Mouse (Mus musculus) right cerebral cortex, postnatal 10 days (tissue): ENCODE data around the gene Clmn.
"Not testable (repeated sequence)": the region's sequence is repeated elsewhere in the genome, so short reads cannot be mapped to it uniquely, and the experiment has no call there.

Experiments used
- DNase-seq, 2 experiments: peaks; one replicate each; pipeline ENCODE4 v3.0.0; 2021; ENCODE audit warnings: low spot score in 2 of 2

Gene Clmn

DNA sequence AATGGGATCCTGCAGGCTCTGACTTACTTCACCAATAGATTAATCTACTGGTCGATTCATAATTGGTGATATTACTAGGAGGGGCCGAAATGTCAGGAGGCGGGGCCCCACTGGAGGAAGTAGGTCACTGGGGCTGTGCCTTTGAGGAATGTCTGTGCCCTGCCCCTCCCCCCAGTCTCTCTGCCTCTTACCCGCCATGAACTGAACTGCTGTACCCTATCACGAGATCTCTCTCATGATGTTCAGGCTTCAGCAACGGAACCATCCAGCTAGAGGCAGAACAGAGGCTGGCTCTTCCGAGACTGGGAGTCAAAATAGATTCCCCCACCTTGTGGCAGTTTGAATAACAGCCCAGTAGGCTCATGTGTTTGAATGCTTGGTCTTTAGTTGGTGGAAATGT is 106.8 kb downstream of the Clmn start:
- no peak for DNase-seq

DNA sequence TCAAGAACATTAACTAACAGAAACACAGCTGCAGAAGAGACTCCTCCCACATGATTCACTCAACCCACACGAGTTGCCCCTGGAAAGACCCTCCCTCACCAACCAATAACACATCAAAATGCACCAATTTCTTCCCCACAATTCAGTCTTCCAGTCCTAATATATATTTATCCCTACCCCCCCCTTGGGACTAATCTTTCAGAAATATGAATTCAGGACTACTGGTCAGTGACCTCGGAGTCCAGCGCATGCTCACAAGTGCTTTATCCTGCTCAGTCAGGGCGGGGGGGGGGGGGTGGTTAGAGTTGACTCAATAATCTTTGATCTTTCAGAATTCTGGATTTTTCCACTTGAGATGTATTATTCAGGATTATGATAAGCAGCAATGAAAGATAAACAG is 111.2 kb downstream of the Clmn start:
- DNase-seq: no peak

DNA sequence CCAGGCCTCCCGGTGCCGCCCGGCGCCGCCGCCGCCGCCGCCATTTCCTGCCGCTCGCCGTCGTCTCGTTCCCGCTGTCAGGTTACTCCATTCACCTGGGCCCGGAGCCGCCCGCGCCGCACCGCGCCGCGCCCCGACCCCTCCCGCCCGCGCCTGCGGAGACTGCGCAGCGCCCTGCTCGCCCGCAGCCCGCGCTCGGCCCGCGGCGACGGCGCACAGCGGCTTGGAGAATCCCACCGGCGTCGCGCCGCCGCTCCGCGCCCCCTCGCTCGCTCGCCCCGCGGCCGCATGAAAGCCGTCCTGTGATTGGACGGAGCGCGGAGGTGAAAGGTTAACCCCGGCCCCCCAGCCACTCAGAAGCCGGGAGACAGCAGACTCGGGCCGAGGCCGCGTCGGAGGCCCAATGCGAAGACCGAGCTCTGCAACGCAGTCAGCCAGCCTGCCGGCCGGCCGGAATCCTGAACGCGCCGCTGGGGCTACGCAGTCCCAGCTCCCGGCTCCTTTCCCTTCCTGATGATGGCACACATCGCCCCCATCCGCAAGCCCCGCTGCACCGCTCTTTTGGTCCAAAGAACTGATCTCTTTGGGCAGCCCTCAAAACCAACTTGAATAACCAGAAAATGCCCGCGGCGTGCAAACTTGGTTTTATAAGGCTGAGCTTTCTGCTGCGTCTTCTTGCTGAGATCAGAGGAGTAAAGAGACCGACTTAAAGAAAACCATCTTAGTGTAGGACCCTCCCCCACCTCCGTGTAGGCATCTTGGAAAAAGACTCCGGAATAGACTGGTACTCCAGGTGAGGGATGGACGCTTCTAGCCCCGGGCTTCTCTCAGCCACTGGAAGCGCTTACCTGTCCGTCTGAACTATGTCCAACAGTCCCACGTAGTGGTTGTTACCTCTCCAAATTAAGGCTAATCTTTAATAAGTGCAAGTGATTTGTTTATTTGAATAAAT is 112.8 kb downstream of the Clmn start, which contains the start of gene Dicer1:
Gene Dicer1, minus strand, starts transcription at position 139 of the 952 bp plus-strand sequence.
- DNase-seq: peak; percentile 97 to 98

DNA sequence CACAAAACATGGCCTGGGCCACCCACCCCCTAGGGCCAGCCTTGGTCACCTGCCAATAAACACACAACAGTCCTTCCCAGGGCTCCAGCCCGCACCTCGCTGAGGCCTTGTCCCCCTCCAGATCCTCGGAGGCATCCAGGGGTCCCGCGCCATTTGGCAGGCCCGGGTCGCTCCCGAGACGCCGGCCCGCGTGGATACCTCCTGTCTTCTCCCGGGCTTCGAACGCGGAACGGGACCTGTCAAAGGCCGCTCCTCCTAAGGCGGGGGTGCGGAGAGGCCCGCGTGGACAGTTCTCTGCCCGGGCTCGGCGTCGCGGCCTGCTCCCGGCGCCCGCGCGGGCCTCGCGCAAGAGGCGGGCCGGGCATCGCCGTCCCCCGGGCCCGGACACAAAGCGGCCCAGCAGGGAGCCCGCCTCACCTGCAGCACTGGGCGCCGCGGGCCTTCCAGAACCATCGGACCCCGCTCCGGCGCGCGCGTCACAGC is 113.5 kb downstream of the Clmn start:
- peak; percentile 50 to 62 for DNase-seq

DNA sequence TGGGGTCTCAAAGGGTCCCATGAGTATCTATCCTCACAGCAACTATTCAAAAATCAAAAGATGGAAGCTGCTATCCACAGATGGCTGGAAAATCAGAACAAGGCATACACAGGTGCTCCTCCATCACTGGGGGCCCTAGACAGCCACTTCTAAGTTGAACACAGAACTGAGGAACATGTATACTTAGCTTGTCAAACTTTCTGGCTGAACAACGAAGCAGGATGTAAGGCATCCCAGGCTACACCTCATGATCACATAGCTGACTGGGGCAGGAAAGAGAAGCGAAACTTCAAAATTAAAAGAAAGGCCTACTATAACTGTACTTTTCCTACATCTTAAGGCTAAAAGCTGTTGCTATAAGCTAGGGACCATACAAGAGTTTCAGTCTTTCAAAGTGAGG is 115.9 kb downstream of the Clmn start:
- no peak for DNase-seq

DNA sequence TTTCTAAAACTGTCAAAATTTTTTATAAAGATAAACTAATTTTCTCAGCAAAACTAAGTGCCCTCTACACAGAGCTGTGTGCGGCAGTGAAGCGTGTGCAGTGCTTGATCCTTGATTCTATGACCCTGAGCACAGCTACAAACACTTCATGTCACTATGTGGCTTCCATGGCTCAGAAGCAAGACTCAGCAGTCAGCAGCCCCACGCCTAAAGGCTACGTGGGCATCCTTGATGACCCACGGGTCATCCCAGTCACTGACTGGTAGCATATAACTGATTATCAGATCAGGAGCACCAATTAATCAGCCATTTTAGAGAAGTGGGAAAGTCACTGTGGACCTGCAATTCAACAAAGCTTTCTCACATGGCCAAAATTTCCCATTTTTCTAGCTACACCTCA is 117.6 kb downstream of the Clmn start:
- DNase-seq: no peak

DNA sequence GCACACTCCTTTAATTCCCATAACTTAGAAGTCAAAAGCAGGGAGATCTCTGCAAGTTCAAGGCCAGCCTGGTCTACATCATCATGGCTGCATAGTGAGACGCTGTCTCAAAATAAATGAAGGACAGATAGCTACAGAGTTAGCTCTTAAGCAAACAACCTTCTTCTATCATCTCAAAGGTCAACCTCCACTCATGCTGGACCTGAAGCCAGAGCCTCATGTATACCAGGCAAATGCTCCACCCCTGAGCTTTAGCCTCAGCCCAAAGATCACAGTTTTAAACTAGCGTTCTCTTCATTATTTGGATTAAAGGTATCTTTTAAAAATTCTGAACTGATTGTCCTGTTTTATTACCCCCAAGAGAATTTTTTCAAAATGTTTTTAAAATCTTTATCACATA is 118.3 kb downstream of the Clmn start:
- no peak for DNase-seq

DNA sequence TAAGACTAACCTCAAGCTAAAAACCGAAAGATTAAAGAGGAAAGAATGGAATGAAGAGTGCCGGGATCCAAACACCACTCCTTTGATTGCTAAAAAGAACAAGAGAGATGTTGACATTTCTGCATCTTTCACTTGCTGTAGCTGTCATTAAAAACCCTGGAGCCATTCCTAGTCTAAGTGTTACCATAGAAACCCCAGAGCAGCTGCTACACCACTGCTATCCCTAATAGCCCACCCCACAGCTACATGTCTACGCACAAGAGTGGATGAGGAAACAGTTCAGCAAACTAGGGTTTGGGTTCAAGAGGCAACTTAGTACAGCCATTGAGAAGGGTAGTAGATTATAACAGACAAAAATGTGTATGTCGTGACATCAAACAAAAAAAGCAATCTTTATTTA is 121.2 kb downstream of the Clmn start:
- peak in 1 of 2 experiments; percentile 46 for DNase-seq

DNA sequence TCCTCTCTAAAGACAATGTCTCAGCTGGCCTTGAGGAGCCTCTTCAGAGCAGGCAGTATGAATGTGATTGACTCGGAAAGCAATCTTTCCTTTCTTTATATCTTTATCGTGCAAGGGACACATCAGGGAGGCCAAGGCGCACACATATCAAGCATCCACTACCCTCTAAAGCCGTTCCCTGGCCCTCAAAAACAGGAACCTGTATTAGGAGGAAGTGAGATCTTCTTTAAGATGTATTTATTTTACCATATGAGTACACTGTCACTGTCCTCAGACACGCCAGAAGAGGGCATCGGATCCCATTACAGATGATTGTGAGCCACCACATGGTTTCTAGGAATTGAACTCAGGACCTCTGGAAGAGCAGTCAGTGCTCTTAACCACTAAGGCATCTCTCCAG is 122.6 kb downstream of the Clmn start:
- DNase-seq: no peak

DNA sequence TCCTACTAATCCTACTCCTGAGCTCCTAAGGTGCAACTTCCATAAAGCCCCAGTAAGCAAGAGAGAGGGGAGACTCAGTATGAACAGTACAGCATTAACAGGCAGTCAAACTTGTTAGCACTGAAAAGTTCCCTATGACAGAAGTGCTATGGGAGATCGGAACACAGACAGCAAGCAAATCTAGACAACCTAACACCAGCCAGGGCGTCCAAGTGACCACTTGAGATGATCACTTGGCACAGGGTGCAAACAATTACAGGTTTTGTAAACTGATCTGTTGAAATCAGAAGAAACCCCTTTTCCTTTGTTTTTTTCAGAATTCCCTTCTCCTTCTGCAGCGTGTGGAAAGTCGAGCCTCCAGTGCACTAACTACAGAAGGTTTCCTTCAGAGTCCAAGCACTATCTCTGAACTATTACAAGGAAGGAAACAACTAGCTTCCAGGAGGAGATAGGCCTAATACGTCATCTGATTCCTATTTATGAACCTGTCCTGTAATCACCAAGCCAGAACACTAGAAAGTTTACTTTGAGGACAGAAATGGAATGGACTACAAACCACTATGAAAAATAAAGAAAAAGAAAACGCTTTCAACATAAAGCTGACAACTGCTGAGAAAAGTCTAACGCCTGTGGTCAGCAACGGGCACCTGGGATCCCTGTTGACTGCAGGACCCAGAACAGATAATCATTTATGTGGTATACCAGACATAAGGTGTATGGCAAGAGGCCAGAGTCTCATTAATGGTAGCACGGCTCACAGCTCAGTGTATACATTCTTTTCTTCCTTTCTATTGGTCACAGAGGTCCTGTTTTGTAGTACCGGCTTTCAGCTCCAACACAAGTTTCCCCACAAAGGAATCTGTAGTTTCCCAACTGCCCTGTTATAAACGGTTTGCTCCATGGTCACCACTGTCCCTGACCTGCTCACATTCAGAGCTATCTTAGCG is 123.8 kb downstream of the Clmn start:
- no peak for DNase-seq

DNA sequence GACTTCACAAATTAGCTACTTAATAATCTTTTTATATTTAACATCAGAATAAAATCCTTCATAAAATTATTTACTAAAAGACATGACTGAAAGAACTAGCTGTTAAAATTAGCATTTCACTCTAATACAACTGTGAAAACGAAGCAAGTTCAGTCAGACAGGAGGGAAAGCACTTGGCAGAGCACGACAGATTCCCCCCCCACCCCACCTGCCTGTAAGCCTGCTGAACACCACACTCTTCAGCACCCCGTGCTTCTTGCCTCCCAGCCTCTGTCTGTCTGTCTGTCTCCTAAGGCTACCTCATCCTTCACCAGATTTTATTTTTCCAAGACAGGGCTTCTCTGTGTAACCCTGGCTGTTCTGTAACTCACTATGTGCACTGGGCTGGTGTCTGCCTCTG is 125.9 kb downstream of the Clmn start:
- no peak for DNase-seq

DNA sequence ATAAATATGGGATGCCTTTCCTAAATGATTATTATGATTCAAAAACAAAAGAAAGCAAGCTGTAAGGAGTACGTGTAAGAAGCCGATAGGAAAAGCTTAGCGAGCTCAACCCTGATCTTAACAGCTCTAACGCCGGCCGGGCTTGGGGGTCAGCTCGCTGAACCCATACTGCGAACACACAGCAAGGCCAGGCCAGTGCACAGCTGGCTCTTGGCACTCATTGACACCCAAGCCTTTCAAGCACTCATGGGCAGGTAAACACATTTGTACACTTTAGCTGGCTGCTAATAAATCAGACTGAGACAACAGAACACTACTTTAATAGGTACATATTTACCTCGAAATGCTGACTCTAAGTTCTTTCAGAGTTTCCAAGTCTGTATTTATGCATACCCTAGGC is 126.4 kb downstream of the Clmn start:
- DNase-seq: no peak

DNA sequence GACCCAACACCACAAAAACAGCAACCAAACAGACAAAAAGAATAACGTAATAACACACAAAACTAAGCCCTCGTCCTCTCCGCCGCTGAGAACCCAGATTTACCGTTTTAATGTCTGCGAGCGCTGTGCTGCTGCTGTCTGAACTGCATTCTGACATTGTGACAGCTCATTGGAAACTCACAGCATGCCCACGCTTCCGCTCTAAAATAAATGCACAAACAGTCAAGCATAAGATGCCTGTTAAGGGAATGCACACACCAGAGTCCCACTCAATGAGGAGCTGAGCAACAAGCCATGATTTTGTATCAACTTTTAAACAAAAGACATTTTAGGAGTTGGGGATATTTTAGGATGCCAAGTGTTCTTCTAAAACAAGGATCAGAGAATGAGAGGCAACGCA is 127.2 kb downstream of the Clmn start:
- peak in 1 of 2 experiments; percentile 59 for DNase-seq

DNA sequence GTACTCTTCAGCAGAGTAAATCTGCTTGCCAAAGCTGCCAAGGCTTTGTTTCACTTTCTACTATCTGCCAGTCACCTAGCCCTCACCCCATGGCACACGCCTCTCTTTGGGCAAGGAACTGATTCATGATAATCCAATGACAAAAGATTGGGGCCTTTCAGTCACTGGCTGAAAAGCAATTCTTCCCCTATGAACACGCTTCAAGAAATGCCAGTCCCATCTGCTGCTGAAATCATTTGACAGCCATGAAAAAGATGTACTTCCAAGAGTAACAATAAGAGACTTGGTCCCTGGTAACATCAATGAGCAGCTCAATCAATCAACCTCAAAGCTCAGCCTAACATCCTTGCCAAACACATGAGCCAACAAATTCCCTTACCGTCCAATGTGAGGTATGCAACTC is 128.9 kb downstream of the Clmn start:
- DNase-seq: no peak

DNA sequence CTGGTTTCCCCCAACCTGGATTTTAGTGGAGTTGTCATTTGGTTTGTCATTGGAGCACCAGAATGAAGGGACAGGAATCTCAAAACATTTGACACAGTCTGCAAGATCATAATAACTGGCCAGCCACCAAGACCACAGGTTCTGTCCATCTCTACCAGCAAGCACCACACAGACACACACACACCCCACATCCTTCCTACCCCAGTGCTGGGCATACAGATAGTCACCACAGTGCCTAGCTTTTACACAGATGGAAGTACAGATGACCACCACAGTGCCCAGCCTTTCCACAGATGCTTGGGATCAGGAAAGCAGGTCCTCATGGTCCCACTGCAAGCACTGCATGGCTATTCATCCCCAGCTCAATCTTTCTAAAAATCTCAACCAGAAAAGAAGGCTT is 131.7 kb downstream of the Clmn start:
- DNase-seq: no peak

DNA sequence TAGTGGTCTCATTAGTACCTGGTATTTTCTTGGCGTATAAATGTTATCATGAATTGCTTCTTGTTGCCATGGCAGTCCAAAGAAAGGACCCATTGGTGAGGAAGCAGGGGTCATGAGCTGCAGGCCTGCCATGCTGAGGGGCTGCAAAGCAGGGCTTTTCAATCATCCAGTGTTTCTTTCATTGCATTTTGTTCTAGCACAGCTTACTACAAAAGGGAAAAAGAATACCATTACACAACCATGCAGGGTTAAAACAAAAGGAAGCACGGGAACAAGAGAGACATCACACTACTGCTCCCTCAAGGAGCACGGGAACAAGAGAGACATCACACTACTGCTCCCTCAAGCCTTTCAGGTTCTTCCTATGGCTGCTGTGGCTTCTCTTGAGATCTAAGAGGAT is 133.1 kb downstream of the Clmn start:
- no peak for DNase-seq

DNA sequence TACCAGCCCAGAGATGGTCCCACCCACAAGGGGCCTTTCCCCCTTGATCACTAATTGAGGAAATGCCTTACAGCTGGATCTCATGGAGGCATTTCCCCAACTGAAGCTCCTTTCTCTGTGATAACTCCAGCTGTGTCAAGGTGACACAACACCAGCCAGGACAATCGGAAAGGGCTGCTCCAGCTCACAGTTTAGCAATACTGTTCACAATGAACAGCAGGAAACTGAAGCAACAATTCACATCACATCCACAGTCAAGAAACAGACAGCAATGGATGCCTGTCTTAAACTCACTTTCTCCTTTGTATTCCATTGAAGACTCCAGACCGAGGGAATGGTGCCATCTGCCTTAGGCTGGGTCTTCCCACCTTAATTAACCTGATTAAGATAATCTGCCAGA is 138.4 kb downstream of the Clmn start:
- not testable (repeated sequence) for DNase-seq

DNA sequence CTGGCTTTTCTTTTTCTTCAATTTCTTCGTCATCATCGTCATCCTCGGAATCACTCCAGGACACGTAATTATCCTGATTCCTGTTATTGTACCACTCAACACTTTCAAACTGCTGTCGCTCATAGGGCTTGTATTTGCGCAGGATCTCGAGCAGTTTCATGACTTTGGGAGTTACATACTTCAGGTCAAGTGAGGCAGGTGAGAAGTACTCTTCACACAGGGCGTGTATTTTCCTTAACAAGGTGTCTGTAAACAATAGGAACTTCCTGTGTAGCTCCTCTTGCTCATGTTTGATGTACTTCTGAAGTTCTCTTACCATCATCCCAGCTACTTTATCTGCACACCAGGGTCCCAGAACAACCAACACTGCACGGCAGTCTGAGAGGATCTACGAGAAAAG is 142.8 kb downstream of the Clmn start:
- DNase-seq: no peak

DNA sequence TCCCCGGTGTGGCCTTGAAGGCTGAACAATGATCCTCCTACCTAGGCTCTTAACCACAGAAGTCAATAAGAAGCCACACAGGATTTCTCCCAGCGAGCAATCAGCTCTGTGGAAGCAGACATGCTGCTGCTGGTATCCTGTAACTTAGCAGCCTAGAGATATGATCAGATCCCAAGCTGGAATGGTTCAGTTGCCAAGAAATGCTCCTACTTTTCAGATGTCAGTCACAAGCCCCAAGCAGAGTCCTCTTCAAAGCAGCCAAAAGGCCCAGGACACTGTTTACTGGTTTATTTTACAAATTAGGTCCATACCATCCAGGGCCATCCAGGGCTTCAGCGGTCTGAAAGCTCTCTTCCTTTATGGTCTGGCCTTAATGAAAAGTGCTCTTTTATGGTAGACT is 143.9 kb downstream of the Clmn start:
- DNase-seq: no peak

DNA sequence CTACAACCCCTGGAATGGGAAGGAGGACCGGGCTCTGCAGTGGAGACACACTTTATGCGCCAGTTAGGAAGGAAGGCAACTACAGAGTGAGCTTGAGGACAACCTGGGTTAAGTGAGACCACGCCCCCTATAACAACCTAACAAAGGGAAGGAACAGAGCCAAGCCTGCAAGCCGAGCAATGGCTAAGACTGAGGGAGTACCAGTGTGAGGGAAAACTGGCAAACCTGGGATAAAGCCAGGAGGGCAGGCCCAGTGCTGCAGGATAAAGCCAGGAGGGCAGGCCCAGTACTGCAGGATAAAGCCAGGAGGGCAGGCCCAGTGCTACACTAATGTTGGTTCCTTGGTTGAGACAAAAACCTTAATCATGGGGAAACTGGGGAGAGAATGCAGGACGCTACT is 145.9 kb downstream of the Clmn start:
- DNase-seq: no peak

DNA sequence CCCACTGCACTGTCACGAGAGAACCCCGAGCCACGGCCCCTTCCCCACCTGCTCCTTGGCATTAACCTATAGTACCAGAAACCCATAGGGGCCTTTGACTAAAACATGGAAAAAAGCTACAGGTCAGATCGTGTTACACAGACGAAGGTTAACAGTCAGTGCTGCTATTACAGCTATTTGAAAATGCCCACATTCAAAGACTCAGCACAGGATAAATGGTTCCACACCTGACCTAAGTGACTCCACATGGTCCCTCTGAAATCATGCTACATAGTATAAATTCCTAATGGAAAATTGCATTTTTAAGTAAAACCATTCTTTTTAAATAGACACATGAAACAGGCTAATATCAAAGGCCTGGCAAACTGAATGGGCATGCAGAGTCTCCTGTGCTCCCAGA is 148.5 kb downstream of the Clmn start:
- DNase-seq: no peak

DNA sequence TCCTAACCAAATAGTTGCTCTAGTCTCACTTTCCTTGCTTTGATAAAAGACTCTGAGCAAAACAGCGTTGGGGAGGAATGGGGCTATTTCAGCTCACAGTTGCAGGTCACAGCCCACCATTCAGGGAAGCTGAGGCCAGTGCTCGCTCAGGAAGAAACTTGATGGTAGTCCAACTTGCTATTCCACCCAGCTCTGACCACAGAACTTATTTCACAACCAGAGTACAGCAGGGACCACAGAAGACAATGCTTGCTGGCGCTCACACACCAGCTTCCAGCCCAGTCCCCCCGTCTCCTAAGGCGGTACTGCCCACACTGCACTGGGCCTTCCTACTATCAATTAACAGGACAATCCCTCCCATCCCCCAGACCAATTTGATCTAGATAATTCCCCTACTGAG is 149.4 kb downstream of the Clmn start:
- no peak for DNase-seq
